Mouse (Mus musculus) spleen, adult 2 months (tissue): Measurements from ENCODE around the gene D630023F18Rik.

Experiments
- CTCF ChIP-seq: fragments of 200-500 bp; IDR thresholded peaks from 2 replicates; pipeline ENCODE4 v1.5.1; 2011; ENCODE audit warnings: mild to moderate bottlenecking, inconsistent platforms; ENCODE audit not compliant: insufficient read depth, insufficient read length, insufficient replicate concordance; ENCODE audit errors: extremely low read depth
- POLR2A ChIP-seq: fragments of 200-500 bp; IDR thresholded peaks from 2 replicates; pipeline ENCODE4 v1.6.1; 2011; ENCODE audit warnings: low read depth, low read length, inconsistent platforms

DNA sequence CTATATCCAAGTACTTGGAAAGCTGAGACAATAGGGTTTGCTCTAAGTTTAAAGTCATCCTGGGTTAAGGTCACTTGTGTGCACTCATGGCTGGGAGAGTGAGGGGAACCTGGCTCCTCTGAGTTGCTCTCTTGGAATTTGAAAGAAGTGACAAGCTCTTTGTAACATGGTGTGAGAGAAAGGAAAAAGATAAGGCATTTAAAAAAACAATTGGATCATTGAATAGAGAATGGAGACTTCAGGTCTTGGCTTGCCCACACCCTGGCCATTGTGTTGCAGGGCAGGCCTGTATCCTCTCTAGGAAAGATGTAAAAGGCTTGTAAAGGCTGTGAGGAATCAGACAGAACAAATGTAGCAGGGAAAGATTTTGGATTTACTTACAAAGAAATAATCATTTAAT is 55.2 kb downstream of the D630023F18Rik start:
- TF ChIP-seq POLR2A (no peak), CTCF (no peak)
